In the genomic region with DNA sequence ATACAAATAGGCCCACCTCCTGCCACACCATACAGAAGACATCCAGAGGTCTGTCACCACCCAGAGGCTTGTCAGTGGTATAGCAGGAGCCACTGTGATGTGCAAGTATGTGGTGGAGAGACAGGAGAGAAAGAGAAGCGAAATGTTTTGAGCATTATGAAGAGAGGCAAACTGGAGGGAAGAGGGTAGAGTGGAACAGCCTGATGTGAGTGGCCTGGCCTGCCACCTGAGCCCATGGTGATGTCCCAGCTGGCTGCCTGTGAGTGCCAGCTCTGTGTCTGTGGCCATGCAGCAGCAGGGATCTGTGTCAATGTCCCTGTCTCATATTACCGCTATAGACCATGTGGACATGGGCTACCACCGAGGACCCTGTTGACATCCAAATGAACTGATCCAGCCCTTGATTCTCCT, we compare ENCODE assay signal across 7 mouse cellular contexts.
A peak's percentile ranks its signal among the peaks of the same experiment; 100 is the strongest.
DNase-seq lines count a peak whose midpoint lies in the region; ATAC-seq and TF ChIP-seq lines count a peak whose summit lies in the region.

No protein-coding gene starts in this region.

- no peaks in the 10 kb centered on the region for H3K9me3 ChIP-seq in kidney, postnatal 0 days (replicated peaks; ENCODE audit: low read length)
- H3K9me3 ChIP-seq in midbrain, embryonic 16.5 days (replicated peaks; ENCODE audit: control insufficient read depth, low read length, poor library complexity, severe bottlenecking), result no peaks in the 10 kb centered on the region

- no peaks in the 10 kb centered on the region for H3K36me3 ChIP-seq in kidney, postnatal 0 days (ENCODE audit: insufficient read depth, low read length)
- no peaks in the 10 kb centered on the region for H3K36me3 ChIP-seq in midbrain, embryonic 16.5 days (ENCODE audit: control insufficient read depth, insufficient read depth, low read length)

- CTCF ChIA-PET in Patski (lab: Charles Lee), result no interaction called here

- no peak overlapping the region for H3K27ac ChIP-seq in kidney, postnatal 0 days
- no peak overlapping the region for H3K27ac ChIP-seq in midbrain, embryonic 16.5 days (ENCODE audit: low read length)

- peak; percentile 25 for DNase-seq in kidney, postnatal 0 days (ENCODE audit: low spot score)
- DNase-seq in kidney, postnatal 10 days, result no peak
- no peak for DNase-seq in Patski (ENCODE audit: low read depth, low spot score)
- DNase-seq in cerebellum, adult 9-11 months, result peak; percentile 55
- DNase-seq in thymus, postnatal 4 days, result no peak
- DNase-seq in adrenal gland, postnatal 4 days (ENCODE audit: low spot score in 2 of 2), result no peak

- no peak overlapping the region for H3K4me3 ChIP-seq in kidney, postnatal 0 days (replicated peaks; ENCODE audit: low read depth, low read length)
- no peak overlapping the region for H3K4me3 ChIP-seq in midbrain, embryonic 16.5 days (ENCODE audit: low read depth, low read length)

- H3K4me2 ChIP-seq in kidney, postnatal 0 days (ENCODE audit: low read length), result no peak overlapping the region
- no peak overlapping the region for H3K4me2 ChIP-seq in midbrain, embryonic 16.5 days (ENCODE audit: low read length)

- in situ Hi-C loops in Patski (cut with MboI; ENCODE audit: low pct_unique_long_range_greater_than_20kb), result no loop called here

- H3K27me3 ChIP-seq in kidney, postnatal 0 days (ENCODE audit: insufficient read depth, low read length), result no peaks in the 10 kb centered on the region
- H3K27me3 ChIP-seq in Patski, result peaks cover 5% of the 10 kb centered on the region
- H3K27me3 ChIP-seq in midbrain, embryonic 16.5 days (ENCODE audit: control insufficient read depth, insufficient read depth, low read depth, low read length), result no peaks in the 10 kb centered on the region

- ATAC-seq in kidney, postnatal 0 days (replicated peaks; ENCODE audit: low FRiP score, low read depth), result no peak
- peak; percentile 35 for ATAC-seq in Patski
- 0 out of 2 replicates have a peak, but pooled peaks have one; percentile 67 for ATAC-seq in midbrain, embryonic 16.5 days

- peak; percentile 54; the same call in 1 of the 2 replicates for TF ChIP-seq CTCF in kidney, postnatal 0 days (IDR thresholded peaks at IDR 0.05; ENCODE audit: low read depth)
- peak; percentile 43 for TF ChIP-seq CTCF in Patski (IDR thresholded peaks at IDR 0.05)

- H3K4me1 ChIP-seq in kidney, postnatal 0 days (replicated peaks; ENCODE audit: insufficient read depth, low read length), result no peaks in the 10 kb centered on the region
- H3K4me1 ChIP-seq in midbrain, embryonic 16.5 days (ENCODE audit: control insufficient read depth, insufficient read depth, low read length), result no peaks in the 10 kb centered on the region

- H3K9ac ChIP-seq in kidney, postnatal 0 days (ENCODE audit: low read depth, low read length), result no peak overlapping the region
- H3K9ac ChIP-seq in midbrain, embryonic 16.5 days (ENCODE audit: low read depth, low read length), result no peak overlapping the region

- WGBS in kidney, postnatal 0 days, result 41% methylated on average over 3 of the region's 3 CpGs
- 67% methylated on average over 3 of the region's 3 CpGs for WGBS in midbrain, embryonic 16.5 days

- POLR2A ChIA-PET in Patski (lab: Charles Lee), result no interaction called here

Comparison
In these comparisons a context has a peak if more than half of its experiments do, and no peak if none do; other contexts are left out.
1. DNase-seq: peak in kidney, postnatal 0 days (single experiment) and cerebellum, adult 9-11 months (single experiment); none in kidney, postnatal 10 days (single experiment), Patski (single experiment), thymus, postnatal 4 days (single experiment) and adrenal gland, postnatal 4 days (0 of 2).